In the genomic region with DNA sequence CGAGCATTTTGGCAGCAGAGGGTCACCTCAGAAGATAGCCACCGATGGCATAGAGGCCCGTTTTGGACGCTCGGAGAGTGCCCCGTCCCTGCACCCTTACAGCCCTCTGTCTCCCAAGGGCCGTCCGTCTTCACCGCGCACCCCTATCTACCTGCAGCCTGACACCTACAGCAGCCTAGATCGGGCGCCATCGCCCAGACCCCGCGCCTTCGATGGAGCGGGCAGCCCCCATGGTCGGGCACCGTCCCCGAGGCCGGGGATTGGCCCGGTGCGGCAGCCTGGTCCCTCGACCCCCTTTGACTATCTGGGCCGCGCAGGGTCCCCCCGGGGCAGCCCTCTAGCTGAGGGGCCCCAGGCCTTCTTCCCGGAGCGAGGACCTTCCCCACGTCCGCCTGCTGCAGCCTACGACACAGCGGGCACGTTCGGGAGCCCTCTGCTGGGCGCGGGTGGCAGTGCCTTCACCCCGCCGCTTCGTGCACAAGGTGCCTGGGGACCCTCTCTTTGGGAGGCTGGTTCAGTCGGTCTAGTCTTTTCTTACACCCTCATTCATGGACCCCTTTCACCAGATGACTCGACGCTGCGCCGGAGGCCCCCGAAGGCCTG, we compare ENCODE assay signal across 8 mouse cellular contexts. TPM values are rescaled to one million over a fixed set of nuclear protein-coding genes. Genes with fewer than 3 reads are reported as not detected.
DNase-seq lines count a peak whose midpoint lies in the region; ATAC-seq lines count a peak whose summit lies in the region.

No protein-coding gene starts in this region.

- H3K36me3 ChIP-seq in forebrain, embryonic 13.5 days (ENCODE audit: poor library complexity, severe bottlenecking), result no peaks in the 10 kb centered on the region
- H3K36me3 ChIP-seq in hindbrain, embryonic 13.5 days, result no peaks in the 10 kb centered on the region
- peaks cover 30% of the 10 kb centered on the region for H3K36me3 ChIP-seq in midbrain, embryonic 10.5 days

- peaks cover 11% of the 10 kb centered on the region for H3K4me1 ChIP-seq in forebrain, embryonic 13.5 days
- H3K4me1 ChIP-seq in hindbrain, embryonic 13.5 days (replicated peaks), result peaks cover 5% of the 10 kb centered on the region; the same call in 1 of the 2 replicates
- peaks cover 15% of the 10 kb centered on the region for H3K4me1 ChIP-seq in midbrain, embryonic 10.5 days

- H3K27me3 ChIP-seq in forebrain, embryonic 13.5 days, result peaks cover 12% of the 10 kb centered on the region
- H3K27me3 ChIP-seq in hindbrain, embryonic 13.5 days, result peaks cover 15% of the 10 kb centered on the region
- H3K27me3 ChIP-seq in midbrain, embryonic 10.5 days (ENCODE audit: low read depth, poor library complexity, severe bottlenecking), result peaks cover 27% of the 10 kb centered on the region

- intact Hi-C loops in left cerebral cortex, postnatal 25 days (cut with DNase I), result loop anchor here (10.0 kb wide), 1 partner anchor 65 kb away; no protein-coding TSS in a partner anchor

- peak; percentile 61 to 81 for DNase-seq in adrenal gland, adult (ENCODE audit: inconsistent age in 2 of 2, low spot score in 1 of 2)
- DNase-seq in adrenal gland, postnatal 4 days (ENCODE audit: low spot score in 2 of 2), result no peak
- DNase-seq in cerebellum, adult 11 months, result peak; percentile 73
- peak; percentile 67 to 70 for DNase-seq in left cerebral cortex, postnatal 25 days (ENCODE audit: low spot score in 2 of 2)
- DNase-seq in midbrain, embryonic 10.5 days (ENCODE audit: low spot score), result peak; percentile 78
- DNase-seq in spleen, postnatal 14 days (ENCODE audit: low spot score in 2 of 2), result peak; percentile 32 to 53

- 10% methylated on average over 46 of the region's 46 CpGs for WGBS in forebrain, embryonic 13.5 days
- 11% methylated on average over 46 of the region's 46 CpGs for WGBS in hindbrain, embryonic 13.5 days
- 13% methylated on average over 46 of the region's 46 CpGs for WGBS in midbrain, embryonic 10.5 days

- H3K27ac ChIP-seq in forebrain, embryonic 13.5 days, result no peak overlapping the region
- no peak overlapping the region for H3K27ac ChIP-seq in hindbrain, embryonic 13.5 days
- H3K27ac ChIP-seq in midbrain, embryonic 10.5 days (replicated peaks), result peak overlapping the region; percentile 83

- no peaks in the 10 kb centered on the region for H3K9me3 ChIP-seq in forebrain, embryonic 13.5 days (replicated peaks)
- H3K9me3 ChIP-seq in hindbrain, embryonic 13.5 days, result no peaks in the 10 kb centered on the region
- H3K9me3 ChIP-seq in midbrain, embryonic 10.5 days (replicated peaks), result no peaks in the 10 kb centered on the region

- H3K9ac ChIP-seq in forebrain, embryonic 13.5 days, result peak overlapping the region; percentile 71
- peak overlapping the region; percentile 73 for H3K9ac ChIP-seq in hindbrain, embryonic 13.5 days

- peak overlapping the region; percentile 78 for H3K4me2 ChIP-seq in forebrain, embryonic 13.5 days
- peak overlapping the region; percentile 66 for H3K4me2 ChIP-seq in hindbrain, embryonic 13.5 days

- ATAC-seq in forebrain, embryonic 13.5 days, result peak; percentile 90
- ATAC-seq in hindbrain, embryonic 13.5 days (ENCODE audit: low FRiP score), result peak; percentile 84

- peak overlapping the region; percentile 48 for H3K4me3 ChIP-seq in forebrain, embryonic 13.5 days
- H3K4me3 ChIP-seq in hindbrain, embryonic 13.5 days, result peak overlapping the region; percentile 44
- peak overlapping the region; percentile 59 for H3K4me3 ChIP-seq in midbrain, embryonic 10.5 days

RNA-seq across cellular contexts. Expression of gene Ppp1r13l, which starts 10.4 kb away (rescaled TPM):
- 1 to 10 TPM; 9.1 to 9.6 TPM for total RNA-seq in adrenal gland, postnatal 4 days (2021)
- 3.6 and 4.1 TPM in 2 replicates for polyA plus RNA-seq in forebrain, embryonic 13.5 days (2015; fragmentation: Nextera tagmentation; extraction: Ambion mirVana)
- 1.4 and 2.2 TPM in 2 replicates for polyA plus RNA-seq in hindbrain, embryonic 13.5 days (2015; fragmentation: Nextera tagmentation; extraction: Ambion mirVana)
- total RNA-seq in left cerebral cortex, postnatal 25 days (2021), result 1 to 10 TPM; 5.4 to 9.9 TPM
- 4.9 and 6.0 TPM in 2 replicates for polyA plus RNA-seq in midbrain, embryonic 10.5 days (2016; fragmentation: Nextera tagmentation; extraction: Ambion mirVana)

RNA-seq across cellular contexts. Expression of gene Cd3eap, which starts 10.6 kb away (rescaled TPM):
- 10 to 100 TPM; 14.1 to 16.1 TPM for total RNA-seq in adrenal gland, postnatal 4 days (2021)
- 21.4 and 23.2 TPM in 2 replicates for polyA plus RNA-seq in forebrain, embryonic 13.5 days (2015; fragmentation: Nextera tagmentation; extraction: Ambion mirVana)
- polyA plus RNA-seq in hindbrain, embryonic 13.5 days (2015; fragmentation: Nextera tagmentation; extraction: Ambion mirVana), result 20.9 and 22.1 TPM in 2 replicates
- total RNA-seq in left cerebral cortex, postnatal 25 days (2021), result 10 to 100 TPM; 16.6 to 20.0 TPM
- polyA plus RNA-seq in midbrain, embryonic 10.5 days (2016; fragmentation: Nextera tagmentation; extraction: Ambion mirVana), result 23.2 and 24.7 TPM in 2 replicates

RNA-seq across cellular contexts. Expression of gene Ercc2, which starts 11.9 kb away (rescaled TPM):
- 10 to 100 TPM; 39.6 to 41.6 TPM for total RNA-seq in adrenal gland, postnatal 4 days (2021)
- polyA plus RNA-seq in forebrain, embryonic 13.5 days (2015; fragmentation: Nextera tagmentation; extraction: Ambion mirVana), result 20.4 and 24.9 TPM in 2 replicates
- 20.9 and 28.4 TPM in 2 replicates for polyA plus RNA-seq in hindbrain, embryonic 13.5 days (2015; fragmentation: Nextera tagmentation; extraction: Ambion mirVana)
- total RNA-seq in left cerebral cortex, postnatal 25 days (2021), result 10 to 100 TPM; 31.9 to 32.3 TPM
- 27.7 and 31.8 TPM in 2 replicates for polyA plus RNA-seq in midbrain, embryonic 10.5 days (2016; fragmentation: Nextera tagmentation; extraction: Ambion mirVana)

RNA-seq across cellular contexts. Expression of gene Ercc1, which starts 25.3 kb away (rescaled TPM):
- 10 to 100 TPM; 38.6 to 45.2 TPM for total RNA-seq in adrenal gland, postnatal 4 days (2021)
- polyA plus RNA-seq in forebrain, embryonic 13.5 days (2015; fragmentation: Nextera tagmentation; extraction: Ambion mirVana), result 88.0 and 96.4 TPM in 2 replicates
- polyA plus RNA-seq in hindbrain, embryonic 13.5 days (2015; fragmentation: Nextera tagmentation; extraction: Ambion mirVana), result 84.9 and 96.6 TPM in 2 replicates
- total RNA-seq in left cerebral cortex, postnatal 25 days (2021), result 10 to 100 TPM; 34.1 to 40.5 TPM
- polyA plus RNA-seq in midbrain, embryonic 10.5 days (2016; fragmentation: Nextera tagmentation; extraction: Ambion mirVana), result 117 and 118 TPM in 2 replicates

RNA-seq across cellular contexts. Expression of gene Klc3, which starts 34.0 kb away (rescaled TPM):
- 1 to 10 TPM; 2.6 to 3.9 TPM for total RNA-seq in adrenal gland, postnatal 4 days (2021)
- polyA plus RNA-seq in forebrain, embryonic 13.5 days (2015; fragmentation: Nextera tagmentation; extraction: Ambion mirVana), result 1.5 and 2.6 TPM in 2 replicates
- 2.1 and 2.4 TPM in 2 replicates for polyA plus RNA-seq in hindbrain, embryonic 13.5 days (2015; fragmentation: Nextera tagmentation; extraction: Ambion mirVana)
- total RNA-seq in left cerebral cortex, postnatal 25 days (2021), result 1 to 10 TPM; 1.8 to 2.4 TPM
- polyA plus RNA-seq in midbrain, embryonic 10.5 days (2016; fragmentation: Nextera tagmentation; extraction: Ambion mirVana), result 2.3 and 3.0 TPM in 2 replicates

Comparison
In these comparisons a context has a peak if more than half of its experiments do, and no peak if none do; other contexts are left out.
1. DNase-seq: peak in adrenal gland, adult (2 of 2), cerebellum, adult 11 months (single experiment), left cerebral cortex, postnatal 25 days (2 of 2), midbrain, embryonic 10.5 days (single experiment) and spleen, postnatal 14 days (2 of 2); none in adrenal gland, postnatal 4 days (0 of 2).
2. Peak in every context shown above with its lines, with median percentiles within 50 percentile points of each other: H3K4me3 ChIP-seq.